9 mouse cellular contexts compared by ENCODE assay signal in the genomic region with DNA sequence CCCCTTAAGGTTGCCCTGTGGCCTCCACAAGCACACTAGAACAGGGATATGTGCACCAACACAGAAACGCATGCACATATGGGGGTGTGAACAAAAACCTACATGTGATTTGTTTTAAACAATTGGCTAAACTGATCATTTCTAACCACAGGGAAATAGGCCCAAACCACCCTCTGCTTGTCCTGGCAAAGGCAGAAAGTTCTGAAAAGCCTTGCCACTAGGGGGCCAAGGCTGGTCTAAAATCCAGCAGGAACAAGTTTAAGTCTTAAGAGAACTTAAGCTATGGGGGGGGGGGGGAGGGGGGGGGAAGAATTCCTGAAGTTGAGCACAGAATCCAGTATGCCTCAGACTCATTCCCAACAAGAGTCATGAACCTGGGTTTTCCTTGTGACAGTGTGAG. TPM values are rescaled to one million over a fixed set of nuclear protein-coding genes. Genes with fewer than 3 reads are reported as not detected.
A peak's percentile ranks its signal among the peaks of the same experiment; 100 is the strongest.
DNase-seq lines count a peak whose midpoint lies in the region; ATAC-seq and TF ChIP-seq lines count a peak whose summit lies in the region.
"Had no signal": no experiment of that assay in that cellular context is flagged by ENCODE, and none has a peak within 500 bp of the region (broad histone marks: within the 10 kb centered on the region; RNA-seq: fewer than 3 reads in every experiment).

No protein-coding gene starts in this region.

- H3K4me1 ChIP-seq in kidney, postnatal 0 days (replicated peaks; ENCODE audit: insufficient read depth, low read length) = no peaks in the 10 kb centered on the region
- H3K4me1 ChIP-seq in lung, postnatal 0 days (ENCODE audit: insufficient read depth, low read depth, low read length) = no peaks in the 10 kb centered on the region
- H3K4me1 ChIP-seq: embryonic facial prominence, embryonic 13.5 days had no signal

- no peak overlapping the region for H3K9ac ChIP-seq in kidney, postnatal 0 days (ENCODE audit: low read depth, low read length)
- no peak overlapping the region for H3K9ac ChIP-seq in lung, postnatal 0 days (replicated peaks; ENCODE audit: low read depth)
- H3K9ac ChIP-seq: embryonic facial prominence, embryonic 13.5 days had no signal

- H3K4me3 ChIP-seq in kidney, postnatal 0 days (replicated peaks; ENCODE audit: low read depth, low read length) = no peak overlapping the region
- H3K4me3 ChIP-seq in lung, postnatal 0 days (ENCODE audit: low read depth, low read length) = no peak overlapping the region
- H3K4me3 ChIP-seq: embryonic facial prominence, embryonic 13.5 days had no signal

- peak; percentile 59 for TF ChIP-seq CTCF in kidney, postnatal 0 days (IDR thresholded peaks at IDR 0.05; ENCODE audit: low read depth)
- TF ChIP-seq CTCF in lung, postnatal 0 days (IDR thresholded peaks at IDR 0.05) = peak; percentile 62

- WGBS in kidney, postnatal 0 days = 79% methylated on average over 1 of the region's 1 CpGs
- WGBS in lung, postnatal 0 days = 69% methylated on average over 1 of the region's 1 CpGs

- no peak for TF ChIP-seq EP300 in lung, postnatal 0 days (IDR thresholded peaks at IDR 0.05)

- H3K9me3 ChIP-seq in kidney, postnatal 0 days (replicated peaks; ENCODE audit: low read length) = no peaks in the 10 kb centered on the region
- no peaks in the 10 kb centered on the region for H3K9me3 ChIP-seq in lung, postnatal 0 days (ENCODE audit: low read length)
- H3K9me3 ChIP-seq: embryonic facial prominence, embryonic 13.5 days had no signal

- no peaks in the 10 kb centered on the region for H3K27me3 ChIP-seq in kidney, postnatal 0 days (ENCODE audit: insufficient read depth, low read length)
- H3K27me3 ChIP-seq in lung, postnatal 0 days (replicated peaks; ENCODE audit: insufficient read depth, low read length) = no peaks in the 10 kb centered on the region
- H3K27me3 ChIP-seq: embryonic facial prominence, embryonic 13.5 days had no signal

- no peak overlapping the region for H3K27ac ChIP-seq in kidney, postnatal 0 days
- no peak overlapping the region for H3K27ac ChIP-seq in lung, postnatal 0 days (ENCODE audit: low read length)
- H3K27ac ChIP-seq: embryonic facial prominence, embryonic 13.5 days had no signal

- H3K36me3 ChIP-seq in kidney, postnatal 0 days (ENCODE audit: insufficient read depth, low read length) = no peaks in the 10 kb centered on the region
- no peaks in the 10 kb centered on the region for H3K36me3 ChIP-seq in lung, postnatal 0 days (ENCODE audit: insufficient read depth, low read length)
- H3K36me3 ChIP-seq: embryonic facial prominence, embryonic 13.5 days had no signal

- H3K4me2 ChIP-seq in kidney, postnatal 0 days (ENCODE audit: low read length) = no peak overlapping the region
- no peak overlapping the region for H3K4me2 ChIP-seq in lung, postnatal 0 days (replicated peaks; ENCODE audit: low read depth, low read length)
- H3K4me2 ChIP-seq: embryonic facial prominence, embryonic 13.5 days had no signal

- ATAC-seq in kidney, postnatal 0 days (replicated peaks; ENCODE audit: low FRiP score, low read depth) = no peak
- ATAC-seq in lung, postnatal 0 days = no peak

- peak; percentile 36 for DNase-seq in kidney, postnatal 0 days (ENCODE audit: low spot score)
- DNase-seq in kidney, adult 11 months = no peak
- DNase-seq in CD4-positive helper T cell, adult 2 months (ENCODE audit: low read depth, low spot score) = peak; percentile 32
- peak; percentile 72 for DNase-seq in R1 (ENCODE audit: low read depth, low spot score)
- DNase-seq in lung, postnatal 0 days (ENCODE audit: low spot score) = peak; percentile 51
- no peak for DNase-seq in neural tube, embryonic 10.5 days (ENCODE audit: extremely low spot score, low spot score)
- DNase-seq in layer of hippocampus, adult 9-11 months = no peak
- DNase-seq in cerebellum, postnatal 36 days = no peak

RNA-seq across cellular contexts. Expression of gene Scoc, which starts 8.2 kb away (rescaled TPM):
- 138 and 139 TPM in 2 replicates for polyA plus RNA-seq in kidney, postnatal 0 days (2015; fragmentation: Nextera tagmentation; extraction: Ambion mirVana)
- 80.5 and 95.1 TPM in 2 replicates for polyA plus RNA-seq in lung, postnatal 0 days (2015; fragmentation: Nextera tagmentation; extraction: Ambion mirVana)

Comparison
In these comparisons a context has a peak if more than half of its experiments do, and no peak if none do; other contexts are left out.
1. DNase-seq: peak in kidney, postnatal 0 days (single experiment), CD4-positive helper T cell, adult 2 months (single experiment), R1 (single experiment) and lung, postnatal 0 days (single experiment); none in kidney, adult 11 months (single experiment), neural tube, embryonic 10.5 days (single experiment), layer of hippocampus, adult 9-11 months (single experiment) and cerebellum, postnatal 36 days (0 of 2).